Mouse (Mus musculus) heart, postnatal 36 days (tissue): ENCODE data around the gene Cstl1. TPM values are rescaled to one million over a fixed set of nuclear protein-coding genes. Genes with fewer than 3 reads are reported as not detected.

Experiments used
- DNase-seq, 2 experiments: peaks; one replicate each; pipeline ENCODE4 v3.0.0; 2021 to 2022
- intact Hi-C: fragments of 180-260 bp; cut with DNase I; formaldehyde crosslinking; loops from one replicate; pipeline ENCODE4 v1.15.1; 2025
- total RNA-seq, 2 experiments: library from RNA; stranded (reverse); gene quantifications; 2 replicates each; pipeline ENCODE4 v1.2.3; 2021

The Cstl1 gene
- total RNA-seq, 2 experiments from 2014 or later = not detected

DNA sequence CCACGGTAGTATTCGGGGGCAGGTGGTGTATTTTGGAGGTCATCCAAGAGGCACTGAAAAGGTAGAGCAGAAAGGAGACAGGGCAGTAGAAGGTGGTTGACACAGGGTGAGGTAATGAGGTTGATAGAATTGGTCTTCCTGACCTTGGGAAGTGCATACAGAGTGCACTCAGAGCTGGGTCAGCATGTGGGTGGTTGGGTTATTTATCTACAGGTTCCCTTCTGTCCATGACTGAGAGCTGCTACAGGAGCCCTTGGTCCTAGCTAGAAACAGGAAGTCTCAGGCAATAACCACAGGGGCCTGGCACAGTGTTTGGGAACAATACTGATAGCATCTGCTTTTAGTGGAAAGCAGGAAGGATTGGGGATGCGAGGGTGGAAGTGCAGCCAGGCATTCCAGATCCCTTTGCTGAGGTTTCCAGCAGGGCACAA lies 51.3 kb downstream of the Cstl1 start:
- intact Hi-C loops = no loop called here
- no peak for DNase-seq

Other genes starting within 250 kb of the Cstl1 start
- gene Nxt1, start 77.8 kb upstream of the Cstl1 start, total RNA-seq = 10 to 100 TPM in 1 of 2 experiments, 1 to 10 TPM in 1; 7.1 to 10.2 TPM
- 10 to 100 TPM; 23.0 to 26.3 TPM for gene Gzf1, start 69.3 kb upstream of the Cstl1 start, total RNA-seq
- 1 to 10 TPM; 1.1 to 1.2 TPM for gene Napb, start 17.9 kb upstream of the Cstl1 start, total RNA-seq
- not detected for gene Cst11, start 21.1 kb downstream of the Cstl1 start, total RNA-seq
- gene 8030411F24Rik, start 31.7 kb downstream of the Cstl1 start, total RNA-seq = not detected
- gene Cst12, start 39.0 kb downstream of the Cstl1 start, total RNA-seq = not detected
- gene Cst8, start 48.4 kb downstream of the Cstl1 start, total RNA-seq = not detected
- not detected for gene Cst13, start 69.7 kb downstream of the Cstl1 start, total RNA-seq
- 1 to 10 TPM in 1 of 2 experiments, under 1 TPM in 1; 0.68 to 1.2 TPM for gene Cst9, start 84.8 kb downstream of the Cstl1 start, total RNA-seq
- under 1 TPM in 1 of 2 experiments, not detected in 1; 0.70 TPM for gene 9230104L09Rik, start 114.7 kb downstream of the Cstl1 start, total RNA-seq
- gene Cst3, start 125.3 kb downstream of the Cstl1 start, total RNA-seq = 1,000 to 10,000 TPM; 1,014 to 1,057 TPM